Mouse (Mus musculus) cerebellum, postnatal 25 days (tissue): ENCODE data around the gene Tmem234.

Experiments used
- DNase-seq, 2 experiments: peaks; one replicate each; pipeline ENCODE4 v3.0.0; 2021; ENCODE audit warnings: mixed read lengths in 2 of 2

The Tmem234 gene

GRCm38 (mm10) chr4:129580347-129580746, 20.1 kb upstream of the Tmem234 start:
- peak; percentile 53 to 58 for DNase-seq

DNA sequence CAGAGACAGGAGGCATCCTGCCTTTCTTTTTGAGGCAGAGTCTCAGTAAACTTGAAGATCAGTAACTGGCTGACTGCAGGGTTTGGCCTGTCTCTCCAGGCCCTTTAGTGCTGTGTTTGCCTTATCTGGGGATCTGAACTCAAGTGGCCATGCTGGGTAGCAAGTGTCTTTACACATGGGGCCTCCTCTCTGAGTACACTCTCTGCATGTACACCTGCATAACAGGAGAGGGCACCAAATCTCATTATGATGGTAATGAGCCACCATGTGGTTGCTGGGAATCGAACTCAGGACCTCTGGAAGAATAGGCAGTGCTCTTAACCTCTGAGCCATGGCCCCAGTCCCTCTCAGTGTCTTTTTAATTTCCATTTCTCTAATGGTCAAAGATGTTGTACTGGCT, 18.2 kb upstream of the Tmem234 start:
- no peak for DNase-seq

DNA sequence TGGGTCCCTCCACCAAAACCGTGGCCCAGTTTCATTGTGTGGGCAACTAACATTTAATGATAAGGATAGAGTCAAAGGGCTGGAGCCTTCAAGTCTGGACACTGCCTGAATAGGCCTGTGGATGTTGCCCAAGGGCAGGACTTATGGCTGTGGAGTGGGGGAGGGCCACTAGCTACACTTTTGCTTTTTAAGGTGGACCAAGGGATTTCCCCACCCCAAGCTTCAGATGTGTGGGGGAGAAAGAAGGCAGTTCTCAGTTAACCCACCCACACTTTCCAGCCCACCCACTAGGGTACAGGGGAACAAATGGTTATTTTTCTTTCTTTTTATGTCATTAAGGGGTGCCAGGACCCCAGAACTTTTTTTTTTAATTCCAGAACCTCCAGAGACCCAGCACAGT, 16.1 kb upstream of the Tmem234 start:
- no peak for DNase-seq

- DNase-seq = peak; percentile 83 to 89
These were observed 15.4 kb upstream of the Tmem234 start for GRCm38 (mm10) chr4:129584884-129585608.

GRCm38 (mm10) chr4:129585773-129586172, 14.7 kb upstream of the Tmem234 start:
- no peak for DNase-seq

- no peak for DNase-seq
These were observed 13.5 kb upstream of the Tmem234 start for GRCm38 (mm10) chr4:129586943-129587342.

GRCm38 (mm10) chr4:129588865-129589264, 11.6 kb upstream of the Tmem234 start:
- DNase-seq = no peak

DNA sequence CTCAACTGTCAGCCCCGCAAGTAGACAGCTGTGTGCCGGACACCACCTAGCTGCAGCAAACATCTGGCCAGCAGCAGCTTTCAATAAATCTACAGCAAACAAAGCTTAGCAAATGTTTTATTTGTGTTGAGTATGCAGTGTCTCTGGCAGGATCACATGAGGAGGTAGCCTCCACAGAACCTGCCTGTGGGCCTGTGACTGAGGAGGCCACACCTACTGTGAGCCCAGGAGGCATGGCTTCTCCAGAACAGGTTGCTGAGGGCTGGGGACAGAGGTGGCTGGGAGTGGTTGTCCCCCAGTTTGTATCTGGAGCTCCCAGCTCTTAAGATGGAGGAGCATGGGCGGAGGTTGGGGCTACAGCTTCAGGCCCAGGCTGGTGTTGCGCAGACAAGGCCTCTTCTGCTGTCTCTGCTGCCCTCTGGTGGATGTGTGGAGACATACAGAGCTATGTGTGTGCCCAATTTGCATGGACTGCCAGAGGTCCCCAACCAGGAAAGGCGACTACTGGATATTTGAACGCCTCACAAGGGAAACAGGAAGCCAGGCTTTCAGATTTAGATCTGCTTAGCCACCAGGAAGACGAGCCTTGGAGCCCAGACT, 8.1 kb downstream of the Tmem234 start:
- DNase-seq = peak; percentile 79 to 90

DNA sequence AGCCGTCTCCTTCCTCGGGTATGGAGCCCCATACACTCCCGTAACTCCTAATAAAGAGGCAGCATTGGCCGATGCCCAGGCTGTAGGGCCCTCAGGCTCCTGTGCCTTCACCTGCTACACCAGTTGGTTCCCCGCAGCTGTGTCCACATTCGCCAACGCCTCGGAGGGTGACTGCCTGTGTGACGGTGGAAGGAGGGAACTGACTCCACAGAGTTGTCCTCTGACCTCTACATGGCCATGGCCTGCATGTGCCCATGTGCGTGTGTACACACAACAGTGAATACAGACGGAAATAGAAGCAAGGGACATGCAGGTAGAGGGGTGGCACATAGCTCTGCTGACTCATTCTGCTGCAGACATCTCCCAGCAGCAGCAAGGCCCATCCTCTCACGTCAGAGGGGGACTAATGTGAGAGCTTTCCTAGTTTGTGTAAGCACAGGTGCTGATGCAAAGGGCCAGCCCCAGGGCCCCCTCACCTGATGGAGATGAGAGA, 8.7 kb downstream of the Tmem234 start:
- DNase-seq = peak in 1 of 2 experiments; percentile 50

GRCm38 (mm10) chr4:129610026-129610425, 9.6 kb downstream of the Tmem234 start:
- DNase-seq = no peak

DNA sequence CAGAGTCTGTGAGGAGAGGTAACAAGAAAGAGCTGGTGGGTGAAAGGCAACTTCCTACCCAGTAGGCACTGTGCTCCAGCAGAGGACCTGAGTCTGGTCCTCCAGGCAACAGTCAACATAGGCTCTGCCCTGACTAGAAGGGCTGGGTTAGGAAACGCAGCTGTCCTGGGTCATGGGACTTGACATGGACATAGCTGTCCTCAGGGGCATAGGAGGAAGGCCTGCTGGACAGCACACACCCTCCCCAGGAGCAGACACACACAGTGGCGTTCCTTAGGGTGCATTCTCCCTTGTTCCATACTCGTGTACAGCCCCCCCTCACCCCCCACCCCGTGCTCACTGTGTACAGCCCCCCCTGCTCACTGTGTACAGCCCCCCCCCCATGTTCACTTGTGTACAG, 10.0 kb downstream of the Tmem234 start:
- no peak for DNase-seq

GRCm38 (mm10) chr4:129614093-129614492, 13.6 kb downstream of the Tmem234 start, which contains the start of gene Dcdc2b:
TSS of gene Dcdc2b (minus strand) at chr4:129614257.
- peak in 1 of 2 experiments; percentile 43 for DNase-seq

DNA sequence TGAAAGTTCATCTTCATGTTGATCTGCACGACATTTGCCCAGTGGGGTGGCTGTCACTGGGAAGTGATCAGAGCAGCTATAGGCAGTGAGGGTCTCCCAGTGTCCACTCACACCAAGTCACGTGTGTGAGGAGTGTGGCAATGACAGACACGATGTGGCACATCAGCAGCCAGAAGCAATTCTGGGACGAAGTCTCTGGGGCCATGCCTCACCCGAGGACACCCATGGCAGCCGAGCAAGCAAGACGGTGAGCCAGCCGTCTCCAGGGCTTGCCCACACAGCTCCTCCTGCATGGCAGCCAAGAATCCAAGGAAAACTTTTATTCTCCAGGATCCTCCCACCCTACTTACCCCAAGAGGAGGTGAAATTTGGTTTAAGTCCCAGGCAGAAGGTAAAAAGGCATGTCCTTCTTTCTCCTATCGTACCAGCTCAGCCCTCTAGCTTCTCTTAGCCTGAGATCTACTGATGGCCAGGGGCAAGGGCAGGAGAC, 15.4 kb downstream of the Tmem234 start:
- DNase-seq = no peak

DNA sequence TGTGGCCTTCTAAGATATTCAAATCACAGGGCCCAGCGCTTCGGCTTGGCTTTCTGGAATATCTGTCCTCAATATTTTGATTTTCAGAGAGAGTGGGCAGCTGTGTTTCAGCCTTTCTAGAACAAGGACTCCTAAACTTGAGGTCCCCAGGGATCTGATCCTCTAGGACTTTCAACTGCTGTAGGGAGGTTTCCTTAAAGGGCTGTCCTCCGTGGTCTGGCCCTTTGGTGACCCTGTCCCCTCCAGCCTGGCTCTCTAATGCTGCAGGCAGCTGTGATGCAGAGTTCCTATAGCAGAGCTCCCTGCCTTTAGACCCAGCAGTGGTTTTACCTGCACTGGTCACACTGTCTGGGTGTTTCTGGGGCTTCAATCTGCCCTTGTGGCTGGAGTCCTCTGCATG, 16.2 kb downstream of the Tmem234 start:
- DNase-seq = no peak

- no peak for DNase-seq
These were observed 16.7 kb downstream of the Tmem234 start for GRCm38 (mm10) chr4:129617121-129617641.

GRCm38 (mm10) chr4:129618031-129618430, 17.6 kb downstream of the Tmem234 start:
- no peak for DNase-seq

GRCm38 (mm10) chr4:129618786-129619691, 18.6 kb downstream of the Tmem234 start, which contains the start of gene Iqcc:
TSS of gene Iqcc (minus strand) at chr4:129619099.
- peak; percentile 95 to 98 for DNase-seq

GRCm38 (mm10) chr4:129620419-129621282, 20.2 kb downstream of the Tmem234 start:
- peak; percentile 33 to 49 for DNase-seq

DNA sequence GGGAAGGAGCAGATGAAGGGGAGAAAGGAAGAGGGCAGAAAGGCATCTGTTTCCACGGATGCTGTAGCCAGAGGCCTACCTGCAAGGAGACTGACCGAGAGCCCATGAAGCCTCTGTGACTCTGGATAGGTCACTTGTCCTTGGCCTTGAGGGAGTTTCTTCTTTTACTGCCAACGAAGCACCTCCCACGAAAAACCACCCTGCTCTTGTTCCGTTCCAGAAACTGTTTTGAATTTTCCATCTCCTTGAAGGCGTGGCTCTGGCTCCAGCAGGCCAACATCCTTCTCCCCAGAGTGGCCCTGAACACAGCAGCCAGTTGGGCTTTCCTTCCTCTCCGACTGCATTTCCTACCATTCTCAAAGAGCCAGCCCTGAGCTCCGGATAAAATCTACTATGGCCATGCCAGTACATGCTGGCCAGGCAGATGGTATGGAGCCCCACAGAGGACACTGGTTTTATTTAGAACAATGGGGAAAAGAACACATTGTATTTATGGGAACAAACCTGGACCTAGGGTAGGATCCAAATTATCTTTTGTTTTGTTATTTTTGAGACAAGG, 20.9 kb downstream of the Tmem234 start:
- DNase-seq = peak; percentile 76 to 79

GRCm38 (mm10) chr4:129622120-129622802, 21.8 kb downstream of the Tmem234 start:
- peak; percentile 58 to 62 for DNase-seq
